Mouse (Mus musculus) left cerebral cortex, adult 8-10 months (tissue): ENCODE results near the gene Vmn1r4. TPM values are rescaled to one million over a fixed set of nuclear protein-coding genes. Genes with fewer than 3 reads are reported as not detected.

Source experiments
- DNase-seq, 2 experiments: peaks; one replicate each; pipeline ENCODE4 v3.0.0; 2022; ENCODE audit warnings: low spot score in 2 of 2
- total RNA-seq, 4 experiments: library from RNA; stranded (reverse); gene quantifications; 2 replicates each; pipeline ENCODE4 v1.2.4; 2022

The Vmn1r4 gene
- total RNA-seq, 4 experiments from 2014 or later: 0.17 to 0.91 (median 0.44) TPM

- no peak for DNase-seq
These were observed 7.5 kb upstream of the Vmn1r4 start for GRCm38 (mm10) chr6:56916279-56916678.

GRCm38 (mm10) chr6:56917578-56918368, 6.0 kb upstream of the Vmn1r4 start:
- no peak for DNase-seq

- no peak for DNase-seq
These were observed 4.3 kb upstream of the Vmn1r4 start for GRCm38 (mm10) chr6:56919330-56920044.

- no peak for DNase-seq
These were observed 3.4 kb upstream of the Vmn1r4 start for GRCm38 (mm10) chr6:56920222-56921092.

- no peak for DNase-seq
These were observed 487 bp upstream of the Vmn1r4 start for GRCm38 (mm10) chr6:56923331-56923725.

- no peak for DNase-seq
These were observed 8.0 kb downstream of the Vmn1r4 start for GRCm38 (mm10) chr6:56931648-56932415.

- DNase-seq: no peak
These were observed 8.6 kb downstream of the Vmn1r4 start for GRCm38 (mm10) chr6:56932464-56932863.

- no peak for DNase-seq
These were observed 10.6 kb downstream of the Vmn1r4 start for GRCm38 (mm10) chr6:56934366-56934765.

GRCm38 (mm10) chr6:56956436-56956835, 32.6 kb downstream of the Vmn1r4 start:
- DNase-seq: no peak

GRCm38 (mm10) chr6:56969973-56970372, 46.2 kb downstream of the Vmn1r4 start, which contains the start of gene Vmn1r5:
Vmn1r5 (plus strand) TSS chr6:56970273.
- no peak for DNase-seq

- DNase-seq: no peak
These were observed 73.1 kb downstream of the Vmn1r4 start, which contains the start of gene Vmn1r6 for GRCm38 (mm10) chr6:56996943-56997342. Vmn1r6 (plus strand) TSS chr6:56997243.

Other genes starting within 250 kb of the Vmn1r4 start
- 10 to 100 TPM in 3 of 4 experiments, 1 to 10 TPM in 1; 9.1 to 21.3 (median 14.2) TPM for gene Lsm5, start 219.3 kb upstream of the Vmn1r4 start, total RNA-seq
- 10 to 100 TPM; 43.0 to 53.6 (median 46.0) TPM for gene Avl9, start 209.1 kb upstream of the Vmn1r4 start, total RNA-seq
- gene Kbtbd2, start 126.2 kb upstream of the Vmn1r4 start, total RNA-seq: 10 to 100 TPM; 56.2 to 67.0 (median 59.8) TPM
- 10 to 100 TPM; 29.7 to 36.3 (median 33.7) TPM for gene Fkbp9, start 92.0 kb upstream of the Vmn1r4 start, total RNA-seq
- 10 to 100 TPM; 51.4 to 61.2 (median 57.9) TPM for gene Nt5c3, start 83 bp upstream of the Vmn1r4 start, total RNA-seq
- gene Vmn1r5, start 46.3 kb downstream of the Vmn1r4 start, total RNA-seq: not detected
- gene Vmn1r6, start 73.2 kb downstream of the Vmn1r4 start, total RNA-seq: not detected
- not detected for gene Vmn1r7, start 101.3 kb downstream of the Vmn1r4 start, total RNA-seq
- not detected for gene Vmn1r8, start 108.3 kb downstream of the Vmn1r4 start, total RNA-seq
- not detected for gene Vmn1r9, start 142.8 kb downstream of the Vmn1r4 start, total RNA-seq
- not detected for gene Vmn1r10, start 185.4 kb downstream of the Vmn1r4 start, total RNA-seq
- gene Vmn1r11, start 209.4 kb downstream of the Vmn1r4 start, total RNA-seq: not detected
- not detected for gene Vmn1r12, start 232.9 kb downstream of the Vmn1r4 start, total RNA-seq